Mouse (Mus musculus): ENCODE measurements around the gene Lmnb2.

Lmnb2 gene

DNA sequence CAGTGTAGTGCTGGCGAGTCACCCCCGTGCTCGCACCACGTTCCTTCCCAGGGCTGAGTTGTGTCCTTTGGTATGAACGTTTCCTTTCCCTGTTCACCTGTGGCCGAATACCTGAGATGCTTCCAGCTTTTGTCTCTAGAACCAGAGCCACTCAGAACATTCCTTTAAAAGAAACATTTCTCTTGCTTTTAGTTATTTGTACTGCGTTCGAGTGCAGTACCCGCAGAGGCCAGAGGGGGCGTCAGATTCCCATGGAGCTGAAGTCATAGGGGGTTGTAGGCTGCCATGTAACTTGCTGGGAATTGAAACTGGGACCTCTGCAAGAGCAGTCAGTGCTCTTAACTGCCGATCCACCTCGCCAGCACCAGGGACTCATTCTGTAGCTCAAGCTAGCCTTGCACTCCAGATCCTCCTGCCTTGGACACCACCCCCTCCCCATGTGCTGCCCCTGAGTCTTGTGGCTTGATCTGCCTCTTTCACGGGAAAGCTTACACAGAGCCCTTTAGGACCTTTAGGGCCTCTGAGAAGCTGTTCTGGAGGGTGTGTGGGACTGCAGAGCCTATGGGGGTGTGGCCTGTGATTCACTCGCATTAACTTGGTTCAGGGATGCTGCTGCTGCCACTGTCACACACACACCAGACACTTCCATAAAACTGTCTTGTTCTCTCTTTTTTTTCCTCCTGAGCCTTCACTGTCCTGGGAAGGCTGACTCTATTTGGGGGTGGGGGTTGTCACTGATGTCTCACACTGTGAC lies 28.8 kb upstream of the Lmnb2 start:
- DNase-seq (ENCODE audit: low spot score): no peak

DNA sequence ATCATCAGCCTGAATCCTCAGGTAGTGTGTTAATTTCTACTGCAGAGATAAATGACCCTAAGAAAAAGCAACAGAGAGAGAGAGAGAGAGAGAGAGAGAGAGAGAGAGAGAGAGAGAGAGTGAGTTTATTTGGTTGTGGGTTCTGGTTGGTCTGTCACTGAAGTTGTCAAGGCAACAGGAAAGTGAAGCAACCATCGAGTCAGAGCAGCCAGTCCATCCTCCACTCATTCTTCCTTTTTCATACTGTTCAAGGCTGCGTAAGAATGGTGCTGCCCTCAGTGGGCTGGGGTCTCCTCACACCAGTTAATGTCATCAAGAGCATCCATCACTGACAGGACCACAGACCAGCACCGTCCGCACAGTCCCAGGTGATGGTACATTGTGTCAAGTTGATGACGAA lies 26.2 kb upstream of the Lmnb2 start:
- DNase-seq (ENCODE audit: low spot score): no peak

- DNase-seq (ENCODE audit: low spot score): no peak
Observed at GRCm38 (mm10) chr10:80943701-80944100, 25.7 kb upstream of the Lmnb2 start.

DNA sequence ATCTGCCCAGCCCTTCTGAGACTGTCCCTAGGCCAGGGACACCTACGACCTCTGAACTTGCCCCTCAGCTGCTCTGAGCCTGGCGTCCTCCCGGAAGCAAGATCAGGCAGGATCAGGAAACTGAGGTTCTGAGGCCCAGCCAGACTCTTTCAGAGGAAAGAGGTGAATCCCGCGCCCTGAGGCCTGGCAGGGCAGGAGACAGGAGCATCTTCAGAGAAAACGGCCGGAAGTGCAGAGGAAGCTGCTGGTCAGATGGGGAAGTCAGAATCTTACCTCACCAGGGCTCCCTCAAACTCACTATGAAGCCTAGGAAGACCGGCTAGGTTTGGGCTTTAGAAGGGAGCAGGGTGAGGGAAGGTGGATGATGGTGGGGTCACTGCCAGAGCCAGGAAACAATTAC lies 24.9 kb upstream of the Lmnb2 start:
- DNase-seq (ENCODE audit: low spot score): no peak

DNA sequence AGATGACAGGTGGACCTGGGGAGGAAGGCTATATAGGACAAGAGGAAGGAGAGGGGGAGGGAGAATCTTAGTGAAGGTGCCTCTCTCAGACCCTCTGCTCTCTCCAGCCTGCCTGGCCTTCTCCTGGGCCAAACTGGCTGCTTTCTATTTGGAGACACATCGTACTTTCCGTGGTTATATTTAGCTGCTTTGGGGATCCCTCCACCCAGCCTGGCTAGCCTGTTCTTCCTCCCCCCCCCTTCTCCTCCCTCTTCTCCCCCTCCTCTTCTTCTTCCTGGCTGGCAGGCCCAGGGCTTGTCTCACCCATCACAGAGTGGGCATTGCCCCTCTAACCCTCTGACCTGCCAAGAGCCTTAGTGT lies 22.9 kb upstream of the Lmnb2 start:
- DNase-seq (ENCODE audit: low spot score): no peak

- DNase-seq (ENCODE audit: low spot score): no peak
Observed at GRCm38 (mm10) chr10:80940320-80940987, 22.4 kb upstream of the Lmnb2 start.

DNA sequence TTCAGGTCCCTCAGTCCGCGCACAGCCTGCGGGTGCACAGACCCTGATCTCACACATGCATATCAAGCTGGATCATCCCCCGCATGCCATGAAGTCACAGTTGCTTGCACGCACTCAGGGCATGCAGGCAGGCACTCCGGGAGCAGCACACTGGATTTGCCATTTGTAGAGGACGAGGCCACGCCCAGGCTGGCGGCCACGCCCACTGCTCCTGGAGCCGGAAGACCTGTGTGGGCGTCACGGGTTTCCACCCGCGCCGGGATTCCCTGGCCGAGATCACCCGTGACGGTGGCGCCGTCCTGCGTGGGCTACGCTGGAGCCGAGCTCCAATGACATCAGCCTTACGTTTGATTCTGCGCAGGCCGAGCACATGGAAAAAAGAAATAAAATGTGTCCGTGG lies 21.6 kb upstream of the Lmnb2 start:
- DNase-seq (ENCODE audit: low spot score): peak; percentile 80

DNA sequence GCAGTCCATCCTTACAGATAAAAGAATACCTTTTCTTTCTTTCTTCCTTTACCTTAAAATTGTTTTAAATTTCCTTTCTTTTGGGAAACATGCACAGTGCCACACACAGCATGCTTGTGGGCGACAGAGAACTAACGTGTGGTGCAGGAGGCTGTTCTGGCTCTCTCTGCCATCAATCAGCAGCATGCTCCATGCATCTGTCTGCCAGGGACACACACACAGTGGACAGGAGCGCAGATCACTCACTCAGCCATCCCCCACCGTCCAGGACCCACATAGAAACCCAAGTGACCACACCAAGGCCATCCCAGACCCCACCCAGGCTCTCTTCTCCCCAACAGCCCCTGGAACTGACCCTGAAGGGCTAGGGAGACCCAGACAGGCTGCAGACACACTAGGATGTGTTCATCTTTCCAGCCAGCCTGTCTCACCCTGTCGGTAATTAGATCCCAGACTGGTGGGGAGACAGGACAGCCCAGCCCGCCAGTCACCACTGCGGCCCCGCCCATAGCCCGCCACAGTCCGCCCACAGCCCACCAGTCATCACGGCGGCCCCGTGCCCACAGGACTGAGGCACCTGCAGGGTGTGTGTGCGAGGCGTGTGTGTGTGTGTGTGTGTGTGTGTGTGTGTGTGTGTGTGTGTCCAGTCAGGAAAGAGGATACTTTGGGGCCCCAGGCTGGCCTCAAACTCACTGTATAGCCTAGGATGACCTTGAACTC lies 20.9 kb upstream of the Lmnb2 start:
- no peak for DNase-seq (ENCODE audit: low spot score)

- DNase-seq (ENCODE audit: low spot score): no peak
Observed at GRCm38 (mm10) chr10:80937646-80938045, 19.6 kb upstream of the Lmnb2 start.

DNA sequence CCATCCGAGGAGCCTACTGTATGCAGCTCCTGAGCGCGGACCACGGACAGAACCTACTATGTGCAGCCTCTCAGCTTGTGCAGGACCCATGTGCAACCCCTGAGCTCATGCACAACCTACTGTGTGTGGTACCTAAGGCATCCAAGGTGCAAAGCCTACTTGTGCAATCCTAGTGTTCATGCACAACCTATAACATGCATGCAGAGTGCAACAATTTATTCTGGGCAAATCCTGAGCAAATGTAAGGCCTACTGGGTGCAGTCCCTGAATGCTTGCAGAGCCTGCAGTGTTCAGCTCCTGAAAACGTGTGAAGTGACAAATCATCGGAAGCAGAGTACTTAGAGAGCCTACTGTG lies 18.7 kb upstream of the Lmnb2 start:
- no peak for DNase-seq (ENCODE audit: low spot score)

DNA sequence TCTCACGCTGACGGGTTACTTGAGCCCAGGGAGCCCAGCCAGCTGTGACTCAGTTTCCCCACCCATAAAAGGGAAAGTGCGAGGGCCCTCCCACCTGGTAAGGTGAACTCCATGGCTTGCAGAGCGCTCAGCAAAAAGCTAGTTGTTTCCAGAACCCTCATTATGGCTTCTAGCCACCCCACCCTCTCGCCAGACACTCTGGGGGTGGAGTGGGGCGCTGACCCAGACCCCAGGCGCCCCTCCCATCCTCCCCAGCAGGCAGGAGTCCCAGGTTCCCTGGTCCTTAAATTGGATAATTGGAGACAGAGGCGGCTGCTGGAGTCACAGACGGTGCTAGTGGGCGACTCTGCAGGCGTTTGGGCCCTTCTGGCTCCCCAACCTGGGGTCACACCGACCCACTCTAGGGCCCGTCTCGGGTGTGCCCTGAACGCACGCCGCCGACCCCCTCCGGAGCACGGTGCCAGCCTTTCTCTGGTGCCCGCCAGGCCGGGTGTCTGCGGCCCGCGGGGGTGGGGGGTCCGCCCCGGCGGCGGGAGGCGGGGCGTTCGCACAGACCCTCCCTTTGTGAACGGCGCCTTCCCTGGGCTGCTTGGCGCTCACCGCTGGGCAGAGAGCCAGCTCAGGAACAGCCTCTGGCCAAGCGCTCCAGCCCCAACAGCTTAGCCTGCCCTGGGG lies 18.2 kb upstream of the Lmnb2 start:
- DNase-seq (ENCODE audit: low spot score): no peak

- no peak for DNase-seq (ENCODE audit: low spot score)
Observed at GRCm38 (mm10) chr10:80935698-80936097, 17.7 kb upstream of the Lmnb2 start.

- no peak for DNase-seq (ENCODE audit: low spot score)
Observed at GRCm38 (mm10) chr10:80935241-80935640, 17.2 kb upstream of the Lmnb2 start.

DNA sequence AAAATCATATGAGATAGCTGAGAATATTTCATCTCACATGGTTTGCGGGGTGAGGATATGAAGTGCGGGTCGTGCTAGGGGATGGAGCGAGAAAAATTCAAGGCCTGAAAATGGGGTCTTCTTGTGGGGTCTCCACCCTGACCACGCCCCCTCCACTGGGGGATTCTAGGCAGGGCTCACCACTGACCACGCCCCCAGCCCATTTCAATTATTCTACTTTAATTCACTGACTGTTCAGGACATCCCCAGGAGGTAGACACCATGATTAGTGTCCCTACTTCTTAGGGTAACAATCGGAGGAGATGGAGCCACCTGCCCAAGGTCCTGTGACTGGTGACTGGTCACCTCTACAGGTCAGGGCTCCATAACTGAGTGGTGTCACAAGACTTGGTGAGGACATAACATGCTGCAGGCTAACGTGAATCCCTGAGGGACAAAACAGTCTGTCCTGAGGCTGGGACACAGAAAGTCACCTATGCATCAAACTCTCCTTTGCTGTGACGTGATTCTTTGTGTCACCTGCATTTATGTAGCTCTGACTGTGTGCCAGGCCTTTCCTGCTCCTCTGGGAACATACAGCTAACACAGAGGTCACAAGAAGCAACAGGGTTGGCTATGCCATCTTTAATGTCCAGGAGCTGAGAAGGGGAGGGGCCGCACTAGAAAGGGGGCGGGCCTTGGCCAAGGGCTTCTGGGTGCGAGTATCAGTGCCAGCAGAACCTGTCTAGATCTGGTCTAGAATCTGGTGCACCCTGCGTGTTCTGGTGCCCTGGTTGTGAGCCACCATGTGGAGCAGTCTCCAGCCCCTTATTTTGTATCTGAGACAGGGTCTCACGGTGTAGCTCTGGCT lies 16.3 kb upstream of the Lmnb2 start:
- DNase-seq (ENCODE audit: low spot score): no peak

DNA sequence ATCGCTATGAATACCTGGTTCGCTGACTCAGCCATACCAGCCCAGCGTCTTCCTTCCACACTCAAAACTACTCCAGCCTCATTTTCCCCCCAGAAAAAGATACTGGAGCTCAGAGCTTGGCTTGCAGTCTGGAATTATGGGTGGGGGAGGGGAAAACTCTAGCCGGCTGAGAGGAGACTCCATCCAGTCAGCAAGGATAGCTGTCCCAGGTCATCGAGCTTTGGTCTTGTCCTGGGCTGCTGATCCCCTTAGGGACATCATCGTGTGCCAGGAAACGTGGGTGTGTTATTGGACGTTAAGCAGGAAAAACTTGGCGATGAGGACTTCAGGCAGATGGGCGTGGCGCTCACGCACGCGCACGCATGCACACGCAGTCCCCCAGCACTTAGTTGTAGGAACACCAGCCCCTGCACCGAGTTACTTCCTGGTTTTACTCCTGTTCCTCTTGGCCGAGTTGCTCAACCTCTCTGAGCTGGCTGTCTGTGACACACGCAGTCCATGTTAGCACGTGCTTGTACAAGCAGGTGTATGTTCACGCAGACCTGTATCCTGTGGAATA lies 15.5 kb upstream of the Lmnb2 start:
- DNase-seq (ENCODE audit: low spot score): no peak

- DNase-seq (ENCODE audit: low spot score): no peak
Observed at GRCm38 (mm10) chr10:80932700-80933420, 14.8 kb upstream of the Lmnb2 start.

GRCm38 (mm10) chr10:80932206-80932605 lies 14.2 kb upstream of the Lmnb2 start:
- DNase-seq (ENCODE audit: low spot score): no peak

DNA sequence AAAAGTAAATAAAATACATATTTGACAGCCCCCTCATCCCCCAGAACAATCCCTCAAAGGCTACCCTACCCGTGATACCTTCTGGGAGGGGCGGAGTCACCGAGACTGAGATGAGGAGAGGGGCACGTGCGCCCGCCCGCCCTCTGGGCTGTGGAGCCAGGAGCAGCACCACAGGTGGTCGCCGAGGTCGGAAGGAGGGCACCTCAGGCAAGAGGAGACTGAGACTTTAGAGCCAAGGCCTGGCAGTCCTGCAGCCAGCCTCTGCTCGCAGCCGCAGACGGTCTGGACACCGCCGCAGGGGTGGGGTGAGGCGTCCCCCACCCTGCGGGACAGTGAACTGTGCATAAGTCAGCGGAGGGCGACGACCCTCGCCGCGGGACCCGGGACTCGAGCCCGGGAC lies 13.7 kb upstream of the Lmnb2 start:
- DNase-seq (ENCODE audit: low spot score): no peak

DNA sequence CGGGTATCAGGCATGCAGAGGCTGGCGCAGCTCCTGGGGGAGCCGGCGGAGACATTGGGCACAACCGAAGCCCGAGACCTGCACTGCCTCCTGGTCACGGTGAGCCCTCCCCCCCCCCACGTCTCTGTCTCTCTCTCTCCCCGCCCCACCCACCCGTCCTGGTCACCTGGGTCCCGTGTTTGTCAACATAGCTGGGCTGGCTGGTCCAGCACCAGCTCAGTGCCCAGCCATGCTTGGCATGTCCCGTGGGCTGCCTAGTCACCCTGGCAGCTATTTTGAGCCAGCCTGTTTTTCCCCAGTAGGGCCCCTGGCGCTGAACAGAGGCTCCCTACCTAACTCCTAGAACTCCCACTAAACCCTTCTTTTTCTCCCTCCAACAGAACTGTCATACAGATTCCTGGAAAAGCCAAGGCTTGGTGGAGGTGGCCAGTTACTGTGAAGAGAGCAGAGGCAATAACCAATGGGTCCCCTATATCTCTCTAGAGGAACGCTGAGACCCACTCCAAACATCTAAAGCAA lies 13.2 kb upstream of the Lmnb2 start:
- no peak for DNase-seq (ENCODE audit: low spot score)

DNA sequence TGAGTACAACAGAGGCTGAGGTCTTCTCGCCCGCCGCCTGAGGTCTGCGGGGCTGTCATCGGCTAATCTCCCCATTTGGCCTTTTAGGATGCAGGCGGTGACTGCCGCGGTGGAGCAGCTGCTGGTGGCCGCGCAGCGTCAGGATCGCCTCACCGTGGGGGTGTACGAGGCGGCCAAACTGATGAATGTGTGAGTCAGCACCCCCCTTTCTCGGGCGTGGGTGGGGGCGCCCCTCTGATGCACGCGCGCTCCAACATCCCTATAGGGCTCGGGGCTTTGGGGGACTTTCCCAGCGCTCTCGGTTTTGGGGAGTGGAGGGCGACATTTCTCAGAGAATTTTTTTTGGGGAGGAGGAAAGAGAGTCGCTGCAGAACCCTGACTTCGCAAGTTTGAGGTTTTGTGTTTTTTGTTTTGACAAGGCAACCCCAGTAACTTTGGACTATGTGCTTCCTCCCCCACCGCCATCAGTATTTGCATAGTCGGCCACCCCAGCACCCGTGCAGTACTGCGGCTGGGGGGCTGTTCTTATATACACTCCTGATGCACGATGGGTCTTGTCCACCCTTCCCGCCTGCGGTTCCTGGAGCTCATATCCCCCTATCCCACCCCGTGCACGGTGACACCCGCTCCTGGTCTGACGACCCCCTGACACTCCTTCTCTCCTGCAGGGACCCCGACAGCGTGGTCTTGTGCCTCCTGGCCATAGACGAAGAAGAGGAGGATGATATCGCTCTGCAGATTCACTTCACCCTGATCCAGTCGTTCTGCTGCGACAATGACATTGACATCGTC lies 12.5 kb upstream of the Lmnb2 start:
- no peak for DNase-seq (ENCODE audit: low spot score)

Data from retina, embryonic 14.5 days (tissue).